Mouse (Mus musculus) embryonic fibroblast, embryonic 13.5 days (primary cell): Measurements from ENCODE around the gene Smug1.

Source experiments
- CTCF ChIP-seq: IDR thresholded peaks from 2 replicates; pipeline ENCODE4 v1.5.1; 2011; ENCODE audit warnings: mild to moderate bottlenecking, control low read depth, low read length, moderate library complexity, borderline replicate concordance; ENCODE audit not compliant: insufficient read depth
- POLR2A ChIP-seq: IDR thresholded peaks from 2 replicates; pipeline ENCODE4 v1.6.1; 2011; ENCODE audit warnings: low read depth, mild to moderate bottlenecking, control low read depth, low read length, moderate library complexity

DNA sequence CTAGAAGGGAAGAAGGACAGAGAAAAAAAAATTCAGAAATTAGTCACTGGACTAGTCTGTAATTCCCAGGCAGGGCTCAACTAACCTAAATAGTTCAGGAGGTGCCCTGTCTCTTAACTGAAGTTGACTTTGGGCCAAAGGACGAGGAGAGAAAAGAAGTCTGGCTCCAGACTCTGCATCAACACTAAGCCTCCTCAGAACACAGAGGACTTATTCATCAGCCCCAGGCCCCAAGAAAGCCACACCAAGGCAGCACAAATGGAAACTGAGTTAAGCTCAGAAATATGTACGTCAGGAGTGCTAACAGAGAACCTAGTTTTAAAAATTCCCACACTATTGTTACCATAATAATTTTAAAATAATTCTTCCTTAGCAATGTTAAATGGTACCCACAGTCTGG is 47.3 kb upstream of the Smug1 start:
- no peak for TF ChIP-seq POLR2A
- no peak for TF ChIP-seq CTCF
